Comparison of ENCODE assay signal across 8 mouse cellular contexts in the genomic region with DNA sequence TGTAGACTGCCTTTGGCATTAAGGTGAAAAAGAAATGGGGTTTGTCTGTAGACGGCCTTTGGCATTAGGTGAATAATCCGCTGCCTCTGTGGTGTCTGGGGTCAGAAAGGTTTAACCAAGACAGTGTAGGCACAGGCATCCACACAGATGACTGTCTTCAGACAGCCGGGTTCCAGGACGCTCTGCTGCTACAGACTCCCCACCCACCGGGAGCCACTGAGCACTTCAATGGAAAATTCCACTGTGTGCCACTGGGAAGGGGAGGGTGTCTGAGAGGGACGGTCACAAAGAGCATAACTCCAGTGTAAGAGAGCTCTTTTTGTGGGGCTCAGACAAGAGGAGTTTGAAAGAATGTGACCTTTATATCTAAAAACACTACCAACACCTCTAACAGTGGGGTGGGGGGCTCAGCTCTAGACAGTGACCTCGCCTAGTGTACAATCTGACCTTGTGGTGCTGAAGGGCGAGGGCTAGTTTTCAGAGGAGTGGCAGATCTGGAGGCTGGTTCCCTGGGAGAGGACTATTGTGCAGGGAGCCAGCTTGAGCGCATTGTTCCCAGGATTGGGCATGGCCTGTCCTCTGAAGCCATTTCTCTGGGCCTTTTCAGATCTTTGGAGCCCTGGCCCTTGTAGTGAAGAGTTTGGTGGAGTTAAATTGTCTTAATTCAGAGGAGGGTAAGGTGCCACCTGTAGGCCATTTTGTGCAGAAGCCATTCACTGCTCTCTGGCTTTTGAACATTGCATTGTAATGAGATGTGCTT. TPM values are rescaled to one million over a fixed set of nuclear protein-coding genes. Genes with fewer than 3 reads are reported as not detected.
DNase-seq lines count a peak whose midpoint lies in the region; ATAC-seq and TF ChIP-seq lines count a peak whose summit lies in the region.

No protein-coding gene starts in this region.

- no peaks in the 10 kb centered on the region for H3K36me3 ChIP-seq in intestine, embryonic 15.5 days
- H3K36me3 ChIP-seq in midbrain, postnatal 0 days (ENCODE audit: insufficient read depth, low read length) = peaks cover 7% of the 10 kb centered on the region; the same call in 1 of the 2 replicates

- TF ChIP-seq CTCF in layer of hippocampus, adult 2 months (conservative IDR thresholded peaks at IDR 0.05) = peak; percentile 52
- TF ChIP-seq CTCF in midbrain, postnatal 0 days (IDR thresholded peaks at IDR 0.05) = peak; percentile 47

- 56% methylated on average over 9 of the region's 9 CpGs for WGBS in intestine, embryonic 15.5 days
- WGBS in midbrain, postnatal 0 days = 30% methylated on average over 9 of the region's 9 CpGs

- no peak overlapping the region for H3K4me2 ChIP-seq in intestine, embryonic 15.5 days (replicated peaks)
- no peak overlapping the region for H3K4me2 ChIP-seq in midbrain, postnatal 0 days (ENCODE audit: low read depth, low read length, poor library complexity, severe bottlenecking)

- ATAC-seq in intestine, embryonic 15.5 days = peak; percentile 51
- ATAC-seq in midbrain, postnatal 0 days (ENCODE audit: low FRiP score) = no peak

- no peaks in the 10 kb centered on the region for H3K9me3 ChIP-seq in intestine, embryonic 15.5 days
- H3K9me3 ChIP-seq in midbrain, postnatal 0 days (ENCODE audit: low read length) = no peaks in the 10 kb centered on the region

- DNase-seq in layer of hippocampus, adult 2 months (ENCODE audit: low spot score in 2 of 2) = no peak
- DNase-seq in layer of hippocampus, adult 9-11 months = no peak
- DNase-seq in embryo, embryonic 10 days (ENCODE audit: low spot score) = peak; percentile 59
- DNase-seq in midbrain, postnatal 0 days (ENCODE audit: low spot score) = no peak
- DNase-seq in urinary bladder, postnatal 36 days (ENCODE audit: low spot score in 2 of 2) = no peak
- no peak for DNase-seq in thymus, postnatal 0 days (ENCODE audit: low spot score)
- no peak for DNase-seq in right cerebral cortex, postnatal 25 days

- H3K27me3 ChIP-seq in intestine, embryonic 15.5 days (replicated peaks) = no peaks in the 10 kb centered on the region
- no peaks in the 10 kb centered on the region for H3K27me3 ChIP-seq in midbrain, postnatal 0 days (ENCODE audit: insufficient read depth, low read length)

- peak overlapping the region; percentile 80 for H3K27ac ChIP-seq in layer of hippocampus, adult 2 months
- no peak overlapping the region for H3K27ac ChIP-seq in intestine, embryonic 15.5 days
- no peak overlapping the region for H3K27ac ChIP-seq in midbrain, postnatal 0 days (ENCODE audit: low read depth, low read length)

- H3K9ac ChIP-seq in intestine, embryonic 15.5 days = 0 out of 2 replicates have a peak overlapping the region, but pooled peaks have one; percentile 5
- no peak overlapping the region for H3K9ac ChIP-seq in midbrain, postnatal 0 days (replicated peaks; ENCODE audit: low read length, poor library complexity, severe bottlenecking)

- H3K4me1 ChIP-seq in intestine, embryonic 15.5 days (replicated peaks) = peaks cover 6% of the 10 kb centered on the region; the same call in 1 of the 2 replicates
- no peaks in the 10 kb centered on the region for H3K4me1 ChIP-seq in midbrain, postnatal 0 days (ENCODE audit: insufficient read depth, low read length)

- no peak overlapping the region for H3K4me3 ChIP-seq in layer of hippocampus, adult 2 months
- no peak overlapping the region for H3K4me3 ChIP-seq in intestine, embryonic 15.5 days (replicated peaks)
- H3K4me3 ChIP-seq in midbrain, postnatal 0 days (ENCODE audit: low read depth, low read length) = no peak overlapping the region

RNA-seq across cellular contexts. Expression of a gene that starts 45.6 kb away (rescaled TPM):
- total RNA-seq in layer of hippocampus, adult 2 months (2021) = 10 to 100 TPM; 31.1 to 33.7 TPM
- 4.4 and 4.6 TPM in 2 replicates for polyA plus RNA-seq in intestine, embryonic 15.5 days (2015; fragmentation: Nextera tagmentation; extraction: Ambion mirVana)
- 40.0 and 50.1 TPM in 2 replicates for total RNA-seq in midbrain, postnatal 0 days (2014; rRNA removed)
- polyA plus RNA-seq in midbrain, postnatal 0 days (2015; fragmentation: Nextera tagmentation; extraction: Ambion mirVana) = 10.3 and 12.0 TPM in 2 replicates
- 1.5 and 2.4 TPM in 2 replicates for polyA plus RNA-seq in thymus, postnatal 0 days (2015; fragmentation: Nextera tagmentation; extraction: Ambion mirVana)

RNA-seq across cellular contexts. Expression of a gene that starts 45.6 kb away (rescaled TPM):
- total RNA-seq in layer of hippocampus, adult 2 months (2021) = not detected
- polyA plus RNA-seq in intestine, embryonic 15.5 days (2015; fragmentation: Nextera tagmentation; extraction: Ambion mirVana) = not detected in 2 replicates
- total RNA-seq in midbrain, postnatal 0 days (2014; rRNA removed) = not detected in 2 replicates
- 0.82 and 0.99 TPM in 2 replicates for polyA plus RNA-seq in midbrain, postnatal 0 days (2015; fragmentation: Nextera tagmentation; extraction: Ambion mirVana)
- polyA plus RNA-seq in thymus, postnatal 0 days (2015; fragmentation: Nextera tagmentation; extraction: Ambion mirVana) = not detected in 2 replicates

RNA-seq across cellular contexts. Expression of a gene that starts 45.7 kb away (rescaled TPM):
- total RNA-seq in layer of hippocampus, adult 2 months (2021) = 10 to 100 TPM; 46.8 to 49.1 TPM
- polyA plus RNA-seq in intestine, embryonic 15.5 days (2015; fragmentation: Nextera tagmentation; extraction: Ambion mirVana) = 105 and 107 TPM in 2 replicates
- total RNA-seq in midbrain, postnatal 0 days (2014; rRNA removed) = 28.2 and 38.7 TPM in 2 replicates
- 148 and 152 TPM in 2 replicates for polyA plus RNA-seq in midbrain, postnatal 0 days (2015; fragmentation: Nextera tagmentation; extraction: Ambion mirVana)
- polyA plus RNA-seq in thymus, postnatal 0 days (2015; fragmentation: Nextera tagmentation; extraction: Ambion mirVana) = 119 and 133 TPM in 2 replicates
